Mouse (Mus musculus): ENCODE results near the gene Naa20. TPM values are rescaled to one million over a fixed set of nuclear protein-coding genes. Genes with fewer than 3 reads are reported as not detected.

Naa20 gene
- polyA plus RNA-seq, 1 experiment from 2014 or later: 137 TPM

DNA sequence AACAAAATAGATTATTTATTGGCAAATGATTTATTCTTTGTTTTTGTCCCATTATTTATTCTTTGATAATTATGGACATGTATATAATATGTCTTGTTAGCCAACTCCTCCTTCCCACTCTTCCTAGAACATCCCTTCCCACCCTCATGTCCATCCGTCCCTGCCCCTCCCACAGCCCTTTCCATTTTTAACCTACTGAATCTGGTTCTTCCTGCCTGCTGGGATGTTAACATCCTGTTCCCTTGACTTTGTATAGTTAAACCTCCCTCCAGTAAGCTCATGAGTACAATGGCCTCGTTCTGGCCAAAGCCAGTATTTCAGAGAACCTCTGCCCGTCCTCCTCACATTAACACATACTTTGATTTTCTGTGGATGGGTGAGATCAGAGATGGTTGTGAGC is 39.5 kb downstream of the Naa20 start:
- Histone ChIP-seq H3K27me3 (replicated peaks; ENCODE audit: control insufficient read depth, insufficient read depth, low read length) (no peaks in the 10 kb centered on the region), H3K9me3 (ENCODE audit: control insufficient read depth, low read length) (no peaks in the 10 kb centered on the region), H3K9ac (ENCODE audit: low read depth, low read length) (no peak overlapping the region), H3K4me2 (ENCODE audit: low read depth, low read length) (no peak overlapping the region), H3K4me3 (ENCODE audit: low read length) (no peak overlapping the region), H3K36me3 (ENCODE audit: control insufficient read depth, insufficient read depth, low read length) (no peaks in the 10 kb centered on the region), H3K27ac (ENCODE audit: low read length) (no peak overlapping the region), H3K4me1 (ENCODE audit: control insufficient read depth, insufficient read depth, low read length) (no peaks in the 10 kb centered on the region)
- WGBS: 68% methylated on average over 3 of the region's 3 CpGs
- ATAC-seq: no peak

DNA sequence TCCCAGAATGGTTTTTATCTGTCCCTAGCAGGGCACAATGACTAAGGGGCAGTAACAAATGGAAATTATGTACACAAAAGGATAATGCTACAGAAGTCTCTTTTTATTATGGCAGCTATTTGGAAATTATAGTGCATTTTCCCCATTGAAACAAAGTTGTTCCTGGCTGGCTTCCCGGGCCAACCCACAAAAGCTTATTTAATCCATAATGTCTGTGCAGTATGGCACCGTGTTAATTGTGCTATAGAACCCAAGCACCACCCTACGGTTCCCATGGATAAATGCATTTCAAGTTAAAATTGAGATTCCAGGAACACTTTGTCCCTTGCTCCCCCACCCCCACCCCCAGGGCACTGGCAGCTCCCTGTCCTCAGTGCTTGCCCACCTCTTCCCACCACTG is 42.4 kb downstream of the Naa20 start:
- no peak overlapping the region for H3K4me2 ChIP-seq (ENCODE audit: low read depth, low read length)
- H3K9me3 ChIP-seq (ENCODE audit: control insufficient read depth, low read length): no peaks in the 10 kb centered on the region
- H3K4me1 ChIP-seq (ENCODE audit: control insufficient read depth, insufficient read depth, low read length): no peaks in the 10 kb centered on the region
- no peak overlapping the region for H3K27ac ChIP-seq (ENCODE audit: low read length)
- H3K4me3 ChIP-seq (ENCODE audit: low read length): no peak overlapping the region
- H3K36me3 ChIP-seq (ENCODE audit: control insufficient read depth, insufficient read depth, low read length): no peaks in the 10 kb centered on the region
- ATAC-seq: no peak
- H3K27me3 ChIP-seq (replicated peaks; ENCODE audit: control insufficient read depth, insufficient read depth, low read length): no peaks in the 10 kb centered on the region
- 86% methylated on average over 3 of the region's 3 CpGs for WGBS
- no peak overlapping the region for H3K9ac ChIP-seq (ENCODE audit: low read depth, low read length)

- Histone ChIP-seq H3K9ac (ENCODE audit: low read depth, low read length) (no peak overlapping the region), H3K27ac (ENCODE audit: low read length) (no peak overlapping the region), H3K27me3 (replicated peaks; ENCODE audit: control insufficient read depth, insufficient read depth, low read length) (no peaks in the 10 kb centered on the region), H3K4me1 (ENCODE audit: control insufficient read depth, insufficient read depth, low read length) (no peaks in the 10 kb centered on the region), H3K4me2 (ENCODE audit: low read depth, low read length) (no peak overlapping the region), H3K4me3 (ENCODE audit: low read length) (no peak overlapping the region), H3K36me3 (ENCODE audit: control insufficient read depth, insufficient read depth, low read length) (no peaks in the 10 kb centered on the region), H3K9me3 (ENCODE audit: control insufficient read depth, low read length) (no peaks in the 10 kb centered on the region)
- WGBS: 65% methylated on average over 7 of the region's 7 CpGs
- no peak for ATAC-seq
Observed at GRCm38 (mm10) chr2:145948402-145948954, 46.6 kb downstream of the Naa20 start.

DNA sequence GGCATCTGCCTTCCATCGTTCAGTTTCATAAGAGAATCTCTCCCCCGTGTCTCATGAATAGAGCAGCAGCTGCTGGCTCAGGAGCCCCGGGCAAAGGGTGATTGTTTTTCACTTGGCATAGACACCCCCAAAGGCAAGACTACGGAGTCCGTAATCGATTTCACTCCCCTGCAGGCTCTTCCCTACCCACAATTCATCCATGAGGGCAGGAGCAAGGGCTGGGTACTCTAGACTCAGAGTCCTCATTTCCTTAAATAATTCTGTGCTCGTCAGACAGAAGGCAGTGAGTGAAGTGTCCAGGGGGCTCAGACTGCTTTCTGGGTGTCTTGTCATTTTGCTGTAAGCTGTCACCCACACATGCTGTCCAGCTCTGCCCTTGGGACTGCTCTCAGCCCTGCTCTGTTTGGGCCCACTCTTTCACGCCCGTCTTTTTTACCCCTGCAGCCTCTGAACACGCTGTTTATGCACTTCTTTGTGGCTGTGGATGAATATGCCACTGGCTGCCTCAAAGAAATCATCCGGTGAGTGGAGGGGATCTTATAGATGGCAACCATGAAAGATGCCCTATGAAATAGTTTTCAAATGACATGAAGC is 47.7 kb downstream of the Naa20 start:
- Histone ChIP-seq H3K4me2 (ENCODE audit: low read depth, low read length) (no peak overlapping the region), H3K4me3 (ENCODE audit: low read length) (no peak overlapping the region), H3K36me3 (ENCODE audit: control insufficient read depth, insufficient read depth, low read length) (no peaks in the 10 kb centered on the region), H3K27ac (ENCODE audit: low read length) (no peak overlapping the region), H3K4me1 (ENCODE audit: control insufficient read depth, insufficient read depth, low read length) (no peaks in the 10 kb centered on the region), H3K9ac (ENCODE audit: low read depth, low read length) (no peak overlapping the region), H3K9me3 (ENCODE audit: control insufficient read depth, low read length) (no peaks in the 10 kb centered on the region), H3K27me3 (replicated peaks; ENCODE audit: control insufficient read depth, insufficient read depth, low read length) (no peaks in the 10 kb centered on the region)
- no peak for ATAC-seq
- WGBS: 46% methylated on average over 11 of the region's 11 CpGs

DNA sequence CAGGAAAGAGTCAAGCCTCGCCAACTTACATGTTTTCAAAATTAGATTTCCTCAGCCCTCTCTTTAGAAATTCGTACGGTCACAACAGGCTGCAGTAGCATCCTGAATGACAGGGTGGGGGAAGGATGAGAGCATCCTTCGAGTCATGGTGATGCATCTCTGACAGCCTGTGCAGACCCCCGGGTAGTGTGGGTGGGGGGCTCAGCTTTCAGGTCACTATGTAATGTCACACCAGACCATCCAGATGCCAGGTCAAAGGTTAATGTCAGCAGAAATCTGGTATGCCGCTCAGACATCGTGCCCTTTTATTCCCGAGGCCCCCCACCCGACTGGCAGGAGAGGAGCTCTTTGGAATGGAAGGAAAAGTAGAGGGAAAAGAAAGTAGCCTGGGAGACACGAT is 48.3 kb downstream of the Naa20 start:
- 32% methylated on average over 10 of the region's 10 CpGs for WGBS
- H3K4me1 ChIP-seq (ENCODE audit: control insufficient read depth, insufficient read depth, low read length): no peaks in the 10 kb centered on the region
- ATAC-seq: no peak
- H3K4me2 ChIP-seq (ENCODE audit: low read depth, low read length): no peak overlapping the region
- H3K27me3 ChIP-seq (replicated peaks; ENCODE audit: control insufficient read depth, insufficient read depth, low read length): no peaks in the 10 kb centered on the region
- no peak overlapping the region for H3K9ac ChIP-seq (ENCODE audit: low read depth, low read length)
- no peaks in the 10 kb centered on the region for H3K9me3 ChIP-seq (ENCODE audit: control insufficient read depth, low read length)
- H3K27ac ChIP-seq (ENCODE audit: low read length): no peak overlapping the region
- H3K36me3 ChIP-seq (ENCODE audit: control insufficient read depth, insufficient read depth, low read length): no peaks in the 10 kb centered on the region
- H3K4me3 ChIP-seq (ENCODE audit: low read length): no peak overlapping the region

DNA sequence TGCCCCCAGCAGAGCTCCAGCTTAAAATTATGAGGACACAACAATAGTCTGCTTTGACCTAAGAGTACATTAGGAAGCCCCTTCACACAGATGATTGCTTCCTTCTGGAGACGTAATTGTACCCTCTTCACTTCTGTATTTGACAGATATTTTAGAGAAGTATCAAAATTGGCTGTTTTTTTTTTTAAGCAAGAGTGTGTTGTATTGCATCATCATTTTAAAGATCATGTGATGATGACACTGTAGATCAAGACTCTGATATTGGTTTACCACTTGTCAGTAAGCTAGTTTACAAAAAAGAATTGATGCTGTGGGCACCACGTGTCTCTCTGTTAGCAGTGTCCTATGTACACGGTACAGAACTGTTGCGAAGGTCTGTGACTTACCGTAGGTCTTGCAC is 50.8 kb downstream of the Naa20 start:
- no peaks in the 10 kb centered on the region for H3K36me3 ChIP-seq (ENCODE audit: control insufficient read depth, insufficient read depth, low read length)
- WGBS: 62% methylated on average over 5 of the region's 5 CpGs

DNA sequence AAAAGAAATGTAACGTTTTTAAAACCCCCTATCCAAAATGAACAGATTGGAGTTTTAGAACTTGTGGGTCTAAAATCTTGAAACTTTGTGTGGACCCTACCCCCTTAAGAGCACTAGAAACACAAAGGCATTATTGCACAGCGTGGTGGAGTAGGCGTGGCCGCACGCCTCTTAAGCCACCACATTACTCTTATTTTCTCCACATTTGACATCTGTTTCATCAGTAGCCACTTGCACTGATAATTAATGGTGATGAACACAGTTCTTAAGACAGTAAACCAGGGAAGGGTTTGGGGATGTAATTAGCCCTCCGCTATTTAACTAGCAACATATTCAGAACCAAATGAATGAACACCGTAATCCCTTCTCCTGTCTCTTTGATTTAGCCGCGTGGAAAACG is 53.9 kb downstream of the Naa20 start:
- Histone ChIP-seq H3K27ac (ENCODE audit: low read length) (no peak overlapping the region), H3K4me2 (ENCODE audit: low read depth, low read length) (no peak overlapping the region), H3K27me3 (replicated peaks; ENCODE audit: control insufficient read depth, insufficient read depth, low read length) (no peaks in the 10 kb centered on the region), H3K9ac (ENCODE audit: low read depth, low read length) (no peak overlapping the region), H3K9me3 (ENCODE audit: control insufficient read depth, low read length) (no peaks in the 10 kb centered on the region), H3K4me1 (ENCODE audit: control insufficient read depth, insufficient read depth, low read length) (no peaks in the 10 kb centered on the region), H3K36me3 (ENCODE audit: control insufficient read depth, insufficient read depth, low read length) (no peaks in the 10 kb centered on the region), H3K4me3 (ENCODE audit: low read length) (no peak overlapping the region)
- 77% methylated on average over 10 of the region's 10 CpGs for WGBS
- ATAC-seq: no peak

More for the DNA sequence above, 50.8 kb downstream of the Naa20 start:
- no peak overlapping the region for H3K4me3 ChIP-seq (ENCODE audit: low read length)
- no peak overlapping the region for H3K9ac ChIP-seq (ENCODE audit: low read depth, low read length)
- H3K27me3 ChIP-seq (replicated peaks; ENCODE audit: control insufficient read depth, insufficient read depth, low read length): no peaks in the 10 kb centered on the region
- H3K4me1 ChIP-seq (ENCODE audit: control insufficient read depth, insufficient read depth, low read length): no peaks in the 10 kb centered on the region
- ATAC-seq: no peak
- H3K9me3 ChIP-seq (ENCODE audit: control insufficient read depth, low read length): no peaks in the 10 kb centered on the region
- H3K27ac ChIP-seq (ENCODE audit: low read length): no peak overlapping the region
- no peak overlapping the region for H3K4me2 ChIP-seq (ENCODE audit: low read depth, low read length)

DNA sequence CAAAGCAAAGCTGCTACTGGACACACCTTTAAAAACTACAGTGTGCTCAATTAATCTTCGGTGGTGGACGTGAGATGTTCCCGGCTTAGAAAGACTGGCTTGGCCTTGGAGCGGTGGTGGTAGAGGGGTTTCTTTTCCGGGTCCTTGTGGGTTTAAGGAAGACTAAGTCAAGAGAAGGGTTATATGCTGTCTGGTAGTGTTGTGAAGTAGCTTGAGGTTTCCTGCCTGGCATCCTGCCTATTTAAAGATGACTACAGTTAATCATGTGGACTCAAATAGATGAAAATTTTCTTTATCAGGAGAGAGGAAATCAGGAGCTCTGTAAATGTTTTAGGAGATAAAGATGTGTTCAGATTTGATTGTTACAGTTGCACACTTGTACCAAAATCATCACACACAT is 54.4 kb downstream of the Naa20 start:
- 76% methylated on average over 5 of the region's 5 CpGs for WGBS
- Histone ChIP-seq H3K36me3 (ENCODE audit: control insufficient read depth, insufficient read depth, low read length) (no peaks in the 10 kb centered on the region), H3K4me2 (ENCODE audit: low read depth, low read length) (no peak overlapping the region), H3K9me3 (ENCODE audit: control insufficient read depth, low read length) (no peaks in the 10 kb centered on the region), H3K4me3 (ENCODE audit: low read length) (no peak overlapping the region), H3K27ac (ENCODE audit: low read length) (no peak overlapping the region), H3K4me1 (ENCODE audit: control insufficient read depth, insufficient read depth, low read length) (no peaks in the 10 kb centered on the region), H3K9ac (ENCODE audit: low read depth, low read length) (no peak overlapping the region), H3K27me3 (replicated peaks; ENCODE audit: control insufficient read depth, insufficient read depth, low read length) (no peaks in the 10 kb centered on the region)
- ATAC-seq: no peak

DNA sequence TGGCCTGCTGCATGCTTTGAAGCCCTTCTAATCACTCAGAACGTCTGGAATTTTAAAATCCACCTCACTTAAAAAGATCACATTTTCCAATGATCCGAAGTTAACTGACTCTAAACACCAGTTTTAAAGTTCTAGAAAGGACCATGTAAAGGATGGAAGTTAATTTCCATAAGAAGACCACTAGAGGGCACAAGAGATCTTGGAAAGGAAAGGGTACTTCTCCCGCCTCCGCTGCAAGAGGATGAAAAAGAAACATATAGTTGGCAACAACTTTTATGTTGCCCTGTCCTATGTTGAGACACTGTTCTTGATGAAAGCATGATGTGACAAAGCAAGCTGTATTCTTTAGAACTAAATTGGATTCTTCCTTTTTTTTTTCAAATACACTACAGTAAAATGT is 55.6 kb downstream of the Naa20 start:
- ATAC-seq: no peak

DNA sequence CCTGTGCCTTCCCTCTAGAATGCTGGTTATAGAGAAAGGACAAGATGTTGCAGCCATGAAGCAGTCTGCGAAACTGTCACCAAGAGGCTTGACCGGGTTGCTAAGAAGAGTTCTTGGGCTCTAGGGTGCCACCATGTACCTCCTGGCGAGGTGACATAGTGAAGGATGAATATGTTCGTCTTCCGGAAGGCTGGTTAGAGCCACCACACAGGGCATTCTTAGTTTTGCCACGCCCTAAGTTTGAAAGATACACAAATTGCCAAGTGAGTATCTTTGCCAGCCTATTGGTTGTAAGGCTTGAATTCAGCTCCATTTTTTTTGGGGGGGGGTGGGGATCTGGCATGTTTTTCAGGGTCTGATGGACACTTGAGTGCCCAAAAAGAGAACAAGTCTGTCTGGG is 56.2 kb downstream of the Naa20 start:
- H3K9me3 ChIP-seq (ENCODE audit: control insufficient read depth, low read length): no peaks in the 10 kb centered on the region
- no peaks in the 10 kb centered on the region for H3K36me3 ChIP-seq (ENCODE audit: control insufficient read depth, insufficient read depth, low read length)
- H3K9ac ChIP-seq (ENCODE audit: low read depth, low read length): no peak overlapping the region
- 80% methylated on average over 6 of the region's 6 CpGs for WGBS
- no peaks in the 10 kb centered on the region for H3K4me1 ChIP-seq (ENCODE audit: control insufficient read depth, insufficient read depth, low read length)
- H3K4me2 ChIP-seq (ENCODE audit: low read depth, low read length): no peak overlapping the region
- no peaks in the 10 kb centered on the region for H3K27me3 ChIP-seq (replicated peaks; ENCODE audit: control insufficient read depth, insufficient read depth, low read length)
- H3K27ac ChIP-seq (ENCODE audit: low read length): no peak overlapping the region
- ATAC-seq: no peak
- no peak overlapping the region for H3K4me3 ChIP-seq (ENCODE audit: low read length)

More for the DNA sequence above, 55.6 kb downstream of the Naa20 start:
- Histone ChIP-seq H3K4me2 (ENCODE audit: low read depth, low read length) (no peak overlapping the region), H3K9ac (ENCODE audit: low read depth, low read length) (no peak overlapping the region), H3K27ac (ENCODE audit: low read length) (no peak overlapping the region), H3K36me3 (ENCODE audit: control insufficient read depth, insufficient read depth, low read length) (no peaks in the 10 kb centered on the region), H3K4me3 (ENCODE audit: low read length) (no peak overlapping the region), H3K9me3 (ENCODE audit: control insufficient read depth, low read length) (no peaks in the 10 kb centered on the region), H3K4me1 (ENCODE audit: control insufficient read depth, insufficient read depth, low read length) (no peaks in the 10 kb centered on the region), H3K27me3 (replicated peaks; ENCODE audit: control insufficient read depth, insufficient read depth, low read length) (no peaks in the 10 kb centered on the region)
- 14% methylated on average over 4 of the region's 4 CpGs for WGBS
